Mouse (Mus musculus) embryo, embryonic 11.5 days (tissue): ENCODE measurements around the gene Adgra3.
A peak's percentile ranks its signal among the peaks of the same experiment; 100 is the strongest.

Experiments
- DNase-seq: peaks from one replicate; pipeline ENCODE4 v3.0.0-alpha.2; 2012; ENCODE audit warnings: low read depth, low spot score

The Adgra3 gene

GRCm38 (mm10) chr5:50058421-50059286 is at the start of gene Adgra3:
Adgra3 (minus strand) TSS chr5:50059006.
- DNase-seq, result peak; percentile 69

GRCm38 (mm10) chr5:50083441-50083840 is 24.6 kb upstream of the Adgra3 start:
- peak; percentile 13 for DNase-seq

GRCm38 (mm10) chr5:50074245-50074644 is 15.4 kb upstream of the Adgra3 start:
- no peak for DNase-seq

- no peak for DNase-seq
These were observed 5.4 kb upstream of the Adgra3 start for GRCm38 (mm10) chr5:50064236-50064635.

- no peak for DNase-seq
These were observed 780 bp upstream of the Adgra3 start for GRCm38 (mm10) chr5:50059586-50059985.

GRCm38 (mm10) chr5:50057612-50058420 is 990 bp downstream of the Adgra3 start:
- no peak for DNase-seq

- no peak for DNase-seq
These were observed 6.3 kb downstream of the Adgra3 start for GRCm38 (mm10) chr5:50052456-50052855.

- no peak for DNase-seq
These were observed 8.0 kb downstream of the Adgra3 start for GRCm38 (mm10) chr5:50050668-50051425.

- DNase-seq, result no peak
These were observed 8.8 kb downstream of the Adgra3 start for GRCm38 (mm10) chr5:50050037-50050436.

- no peak for DNase-seq
These were observed 9.3 kb downstream of the Adgra3 start for GRCm38 (mm10) chr5:50049506-50049905.

- DNase-seq, result no peak
These were observed 9.8 kb downstream of the Adgra3 start for GRCm38 (mm10) chr5:50048960-50049359.

GRCm38 (mm10) chr5:50048271-50048851 is 10.4 kb downstream of the Adgra3 start:
- DNase-seq, result no peak

- DNase-seq, result no peak
These were observed 13.6 kb downstream of the Adgra3 start for GRCm38 (mm10) chr5:50045180-50045579.

GRCm38 (mm10) chr5:50043677-50044076 is 15.1 kb downstream of the Adgra3 start:
- no peak for DNase-seq

- no peak for DNase-seq
These were observed 16.4 kb downstream of the Adgra3 start for GRCm38 (mm10) chr5:50042274-50042943.

GRCm38 (mm10) chr5:50039521-50039920 is 19.3 kb downstream of the Adgra3 start:
- no peak for DNase-seq

- DNase-seq, result no peak
These were observed 21.1 kb downstream of the Adgra3 start for GRCm38 (mm10) chr5:50037666-50038065.

- no peak for DNase-seq
These were observed 23.8 kb downstream of the Adgra3 start for GRCm38 (mm10) chr5:50034900-50035514.

GRCm38 (mm10) chr5:50034231-50034630 is 24.6 kb downstream of the Adgra3 start:
- DNase-seq, result peak; percentile 9

GRCm38 (mm10) chr5:50033660-50034059 is 25.1 kb downstream of the Adgra3 start:
- no peak for DNase-seq
